Mouse (Mus musculus) heart, adult 2 months (tissue): ENCODE measurements around the gene Col24a1. TPM values are rescaled to one million over a fixed set of nuclear protein-coding genes. Genes with fewer than 3 reads are reported as not detected.

Source experiments
- DNase-seq, 2 experiments: peaks; one replicate each; pipeline ENCODE4 v3.0.0; 2021
- H3K27ac ChIP-seq: fragments of 200-600 bp; 2 replicates; pipeline ENCODE4 v1.8.1; 2022
- H3K27me3 ChIP-seq: fragments of 200-500 bp; 2 replicates; pipeline ENCODE4 v1.6.1; 2012; ENCODE audit warnings: mild to moderate bottlenecking, low read length, inconsistent platforms, mixed read lengths; ENCODE audit not compliant: control insufficient read depth, insufficient read depth
- H3K36me3 ChIP-seq: fragments of 200-500 bp; 2 replicates; pipeline ENCODE4 v1.6.1; 2012; ENCODE audit warnings: low read length, inconsistent platforms; ENCODE audit not compliant: control insufficient read depth, insufficient read depth
- H3K4me1 ChIP-seq: fragments of 200-500 bp; 2 replicates; pipeline ENCODE4 v1.6.1; 2011; ENCODE audit warnings: low read length; ENCODE audit not compliant: control insufficient read depth, insufficient read depth
- H3K4me3 ChIP-seq: fragments of 200-600 bp; 2 replicates; pipeline ENCODE4 v1.8.1; 2022
- H3K79me2 ChIP-seq: fragments of 200-500 bp; replicated peaks from 2 replicates; pipeline ENCODE4 v1.6.1; 2012; ENCODE audit warnings: mild to moderate bottlenecking, inconsistent platforms, low read length, moderate library complexity, mixed read lengths; ENCODE audit not compliant: control insufficient read depth, insufficient read depth
- H3K9ac ChIP-seq: fragments of 200-500 bp; 2 replicates; pipeline ENCODE4 v1.6.1; 2012; ENCODE audit warnings: low read depth, mild to moderate bottlenecking, control low read depth, inconsistent platforms, low read length, mixed read lengths
- CTCF ChIP-seq: fragments of 200-600 bp; IDR thresholded peaks from 2 replicates; pipeline ENCODE4 v1.8.1; 2022; ENCODE audit warnings: antibody characterized with exemption, mild to moderate bottlenecking, moderate library complexity
- EP300 ChIP-seq: fragments of 200-500 bp; IDR thresholded peaks from 2 replicates; pipeline ENCODE4 v1.6.1; 2011; ENCODE audit warnings: low read depth, low read length, control low read depth; ENCODE audit not compliant: insufficient read depth
- POLR2A ChIP-seq: fragments of 200-500 bp; IDR thresholded peaks from 2 replicates; pipeline ENCODE4 v1.6.1; 2011; ENCODE audit warnings: mild to moderate bottlenecking, low read depth, low read length, control low read depth; ENCODE audit not compliant: insufficient read depth
- WGBS: fragments of 180-500 bp; shearing (Covaris S2); methylation state at CpG from one replicate; pipeline ENCODE4 v1.1.7; 2018; 5-methylcytosine and 5-hydroxymethylcytosine counted together
- intact Hi-C: fragments of 180-260 bp; cut with DNase I; formaldehyde crosslinking; loops from one replicate; pipeline ENCODE4 v1.15.1; 2025
- polyA plus RNA-seq: library from polyadenylated mRNA; depleted of rRNA; stranded (reverse); fragments of >200 nt; gene quantifications from 2 replicates; pipeline ENCODE4 v1.2.3, GENCODE M21; 2012
- total RNA-seq, 2 experiments: library from RNA; stranded (reverse); gene quantifications; 2 replicates each; pipeline ENCODE4 v1.2.3; 2021

Gene Col24a1
- total and polyA plus RNA-seq, 3 experiments: 0.05 to 0.07 (median 0.06) TPM

DNA sequence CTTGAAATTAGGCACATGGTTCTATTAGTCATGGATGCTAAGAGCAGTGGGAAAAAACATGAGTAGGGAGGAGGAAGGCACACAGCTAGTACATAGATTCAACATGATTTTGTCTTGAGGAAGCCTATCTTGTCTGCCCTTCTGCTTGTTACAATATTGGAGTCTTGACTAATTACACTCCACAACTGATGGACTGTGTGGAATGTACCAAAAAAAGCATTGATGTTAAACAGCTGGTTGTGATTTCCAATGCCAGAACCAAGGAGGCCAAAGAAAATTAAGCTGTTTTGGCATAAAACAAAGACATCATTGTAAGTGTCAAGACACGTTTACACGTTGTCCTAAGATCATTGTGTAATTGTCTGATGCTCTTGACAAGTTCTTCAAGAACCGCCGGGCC, 29.1 kb upstream of the Col24a1 start:
- Histone ChIP-seq H3K79me2 (no peaks in the 10 kb centered on the region), H3K9ac (no peak overlapping the region), H3K4me1 (no peaks in the 10 kb centered on the region), H3K36me3 (no peaks in the 10 kb centered on the region), H3K4me3 (no peak overlapping the region), H3K27ac (no peak overlapping the region), H3K27me3 (no peaks in the 10 kb centered on the region)
- DNase-seq: no peak
- intact Hi-C loops: no loop called here
- 61% methylated on average over 4 of the region's 4 CpGs for WGBS
- TF ChIP-seq EP300: no peak
- no peak for TF ChIP-seq CTCF
- TF ChIP-seq POLR2A: no peak

DNA sequence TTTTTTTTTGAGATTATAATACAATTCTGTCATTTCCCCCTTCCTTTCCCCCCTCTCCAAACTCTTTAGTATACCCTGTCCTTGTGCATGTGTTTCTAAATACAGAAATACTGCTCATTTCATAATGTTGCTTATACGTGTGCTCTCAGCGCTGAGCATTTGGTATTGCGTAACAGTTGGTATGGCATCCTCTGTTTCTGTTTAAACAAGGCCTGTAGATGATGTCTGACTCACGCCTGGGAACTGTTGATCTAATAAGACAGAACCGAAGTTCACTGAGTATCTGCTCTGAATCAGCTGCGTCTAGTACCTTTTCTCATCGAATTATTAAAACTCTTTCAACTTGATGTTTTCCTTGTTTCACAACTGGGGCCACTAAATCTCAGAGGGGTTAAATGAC, 24.2 kb upstream of the Col24a1 start:
- DNase-seq: no peak
- H3K27me3 ChIP-seq: no peaks in the 10 kb centered on the region
- H3K4me1 ChIP-seq: no peaks in the 10 kb centered on the region
- intact Hi-C loops: no loop called here
- 81% methylated on average over 7 of the region's 7 CpGs for WGBS
- H3K36me3 ChIP-seq: no peaks in the 10 kb centered on the region
- H3K4me3 ChIP-seq: no peak overlapping the region
- H3K9ac ChIP-seq: no peak overlapping the region
- TF ChIP-seq CTCF (no peak), EP300 (no peak), POLR2A (no peak)
- no peaks in the 10 kb centered on the region for H3K79me2 ChIP-seq
- H3K27ac ChIP-seq: no peak overlapping the region

DNA sequence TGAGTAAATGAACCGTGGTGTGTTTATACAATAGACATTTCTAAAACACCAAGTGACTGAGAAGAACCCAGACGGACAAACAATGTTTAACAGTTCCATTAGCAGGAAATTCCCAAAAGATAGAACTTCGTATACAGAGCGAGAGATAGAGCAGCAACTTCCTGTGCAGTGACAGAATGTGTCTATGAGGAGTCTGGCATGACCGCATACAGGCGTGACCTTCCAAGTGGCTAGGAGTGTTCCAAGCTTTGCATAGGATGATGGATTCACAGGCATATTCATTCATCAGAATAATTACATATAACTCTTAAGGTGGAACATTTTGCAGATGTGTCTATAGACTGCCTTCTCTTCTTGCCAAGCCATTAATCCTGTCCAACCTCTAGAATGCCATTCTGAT, 18.1 kb upstream of the Col24a1 start:
- Histone ChIP-seq H3K79me2 (peaks cover 2% of the 10 kb centered on the region; the same call in 1 of the 2 replicates), H3K36me3 (no peaks in the 10 kb centered on the region), H3K4me3 (no peak overlapping the region), H3K27me3 (0 out of 2 replicates have a peak, but pooled peaks cover 2% of the 10 kb centered on the region), H3K27ac (no peak overlapping the region), H3K4me1 (no peaks in the 10 kb centered on the region), H3K9ac (no peak overlapping the region)
- DNase-seq: no peak
- TF ChIP-seq EP300 (no peak), CTCF (no peak), POLR2A (no peak)
- intact Hi-C loops: no loop called here
- 32% methylated on average over 6 of the region's 6 CpGs for WGBS

DNA sequence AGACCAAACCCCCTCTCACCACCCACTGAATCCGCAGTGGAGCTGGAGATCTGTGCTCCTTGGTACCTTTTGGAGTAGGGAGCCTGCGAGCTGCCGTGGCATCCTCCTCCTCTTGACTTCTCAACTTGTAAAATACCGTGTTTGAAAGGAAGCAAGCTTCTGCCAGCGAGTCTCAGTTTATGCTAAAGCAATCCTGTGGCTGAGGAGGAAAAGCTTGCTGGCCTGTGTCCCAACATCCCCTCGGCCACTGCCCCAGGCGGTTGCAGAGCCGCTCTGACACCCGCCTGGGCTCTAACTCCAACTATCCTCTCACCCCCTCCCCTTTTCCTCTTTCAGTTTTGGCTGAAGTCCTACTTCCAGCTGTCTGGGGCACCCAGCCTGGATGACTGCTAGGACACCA, 935 bp downstream of the Col24a1 start:
- peaks cover 4% of the 10 kb centered on the region; the same call in 1 of the 2 replicates for H3K27me3 ChIP-seq
- intact Hi-C loops: no loop called here
- TF ChIP-seq POLR2A (no peak), EP300 (no peak), CTCF (no peak)
- DNase-seq: peak in 1 of 2 experiments; percentile 16
- under 1% methylated on average over 9 of the region's 9 CpGs for WGBS
- no peaks in the 10 kb centered on the region for H3K79me2 ChIP-seq
- no peaks in the 10 kb centered on the region for H3K36me3 ChIP-seq
- H3K9ac ChIP-seq: peak overlapping the region; percentile 22; the same call in 1 of the 2 replicates
- H3K27ac ChIP-seq: no peak overlapping the region
- peaks cover 5% of the 10 kb centered on the region for H3K4me1 ChIP-seq
- peak overlapping the region; percentile 26; the same call in 1 of the 2 replicates for H3K4me3 ChIP-seq

DNA sequence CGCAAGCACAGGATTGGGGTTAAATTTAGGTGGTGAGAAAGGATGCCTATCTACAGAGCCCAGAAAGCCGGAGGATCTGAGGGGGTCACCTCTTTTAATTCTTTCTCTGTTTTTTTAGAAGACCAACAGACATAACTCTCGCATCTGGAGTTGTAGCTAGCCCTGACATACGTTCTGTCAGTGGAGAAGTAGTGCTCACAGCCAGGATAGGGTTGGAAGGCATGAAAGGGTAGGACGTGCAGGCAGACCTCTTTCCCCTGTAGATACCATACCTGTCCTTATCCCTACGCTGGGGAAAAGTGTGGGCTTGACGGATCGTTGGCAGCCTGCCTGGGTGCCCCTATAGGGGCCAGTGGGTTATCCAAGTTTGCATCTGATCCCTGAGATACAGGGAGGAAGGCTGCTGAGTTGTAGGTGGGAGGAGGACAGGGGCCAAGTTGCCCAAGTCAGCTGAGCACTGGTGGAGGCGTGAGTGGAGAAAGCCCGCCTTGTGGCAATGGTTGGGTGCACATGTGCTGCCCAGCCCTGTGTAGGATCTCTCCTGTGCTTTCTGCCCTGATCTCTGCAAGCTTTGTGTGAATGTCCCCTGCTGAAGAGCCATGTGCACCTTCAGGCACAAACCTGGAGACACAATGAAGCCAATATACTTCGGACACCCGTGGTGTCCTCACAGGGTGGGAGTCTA, 1.5 kb downstream of the Col24a1 start:
- intact Hi-C loops: no loop called here
- Histone ChIP-seq H3K9ac (no peak overlapping the region), H3K79me2 (no peaks in the 10 kb centered on the region), H3K27ac (no peak overlapping the region), H3K4me1 (peaks cover 5% of the 10 kb centered on the region), H3K4me3 (no peak overlapping the region), H3K27me3 (peaks cover 4% of the 10 kb centered on the region; the same call in 1 of the 2 replicates), H3K36me3 (no peaks in the 10 kb centered on the region)
- TF ChIP-seq EP300 (no peak), CTCF (no peak), POLR2A (no peak)
- WGBS: 43% methylated on average over 12 of the region's 12 CpGs
- no peak for DNase-seq

DNA sequence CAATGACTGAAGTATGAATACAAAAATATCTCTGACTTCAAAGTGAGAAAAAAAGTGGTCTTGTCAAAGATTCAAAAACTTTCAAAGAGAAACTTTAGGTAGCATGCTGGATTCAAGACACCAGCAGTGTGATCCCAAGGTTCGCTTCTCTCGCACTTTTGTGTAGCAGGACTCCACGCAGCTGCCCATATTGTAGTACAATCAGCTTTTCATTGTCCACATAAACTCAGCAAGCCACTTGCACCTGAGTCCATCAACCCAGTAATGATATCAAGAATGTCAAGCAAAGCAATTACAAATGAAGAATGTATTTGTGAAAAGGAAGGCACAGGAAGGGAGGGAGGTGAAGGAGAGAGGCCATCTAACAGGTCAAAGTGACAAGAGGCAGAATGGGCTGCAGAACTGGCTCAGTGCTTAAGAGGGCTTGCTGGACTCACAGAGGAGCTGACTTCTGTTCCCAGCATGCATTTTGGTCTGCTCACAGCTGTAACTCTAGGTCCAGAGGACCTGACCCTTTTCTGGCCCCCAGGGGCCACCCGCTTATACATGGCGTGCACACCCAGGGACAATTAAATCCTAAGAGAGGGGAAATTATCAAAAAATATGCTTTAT, 7.8 kb downstream of the Col24a1 start:
- no peaks in the 10 kb centered on the region for H3K36me3 ChIP-seq
- no peak overlapping the region for H3K4me3 ChIP-seq
- no peak overlapping the region for H3K27ac ChIP-seq
- no peaks in the 10 kb centered on the region for H3K4me1 ChIP-seq
- no peaks in the 10 kb centered on the region for H3K79me2 ChIP-seq
- intact Hi-C loops: no loop called here
- no peak for DNase-seq
- 87% methylated on average over 5 of the region's 5 CpGs for WGBS
- no peak overlapping the region for H3K9ac ChIP-seq
- H3K27me3 ChIP-seq: no peaks in the 10 kb centered on the region
- TF ChIP-seq POLR2A: no peak
- TF ChIP-seq CTCF: no peak
- TF ChIP-seq EP300: no peak
